Mouse (Mus musculus) induced T-regulatory cell, adult 2 months (primary cell): ENCODE measurements around the gene ccdc198.
"Not testable (repeated sequence)": the region's sequence is repeated elsewhere in the genome, so short reads cannot be mapped to it uniquely, and the experiment has no call there.

Experiments used
- DNase-seq: peaks from one replicate; pipeline ENCODE4 v3.0.0-alpha.2; 2012; ENCODE audit warnings: low read depth

The ccdc198 gene

DNA sequence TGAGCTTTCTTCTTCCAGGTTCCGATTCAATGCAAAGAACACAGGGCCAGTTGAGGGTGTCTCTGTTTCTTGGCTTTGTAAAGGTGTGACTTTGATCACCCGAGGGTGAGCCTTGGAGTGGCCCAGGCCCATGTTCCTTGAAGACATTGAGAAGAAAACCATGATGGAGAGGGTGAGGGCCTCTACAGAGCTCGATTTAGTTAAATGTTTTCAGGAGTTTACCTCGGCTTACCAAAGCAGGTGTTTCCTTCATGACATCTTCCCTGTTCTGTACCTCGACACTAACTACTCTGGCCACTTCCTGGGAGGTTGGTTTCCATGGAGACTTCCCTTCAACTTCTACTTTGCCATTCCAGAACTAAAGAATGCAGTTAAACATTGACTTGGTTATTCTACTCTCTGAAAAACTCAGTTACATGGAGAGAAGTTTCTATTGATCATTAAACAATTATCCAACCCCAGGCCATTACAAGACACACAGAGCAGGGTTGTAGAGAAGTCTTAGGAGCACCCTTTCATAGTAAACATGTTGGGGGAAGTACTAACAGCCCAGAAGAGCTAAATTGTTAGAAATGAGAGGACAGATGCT lies at the start of gene ccdc198:
TSS of gene ccdc198 (minus strand) at position 349 of the 589 bp plus-strand sequence.
- DNase-seq, result no peak

DNA sequence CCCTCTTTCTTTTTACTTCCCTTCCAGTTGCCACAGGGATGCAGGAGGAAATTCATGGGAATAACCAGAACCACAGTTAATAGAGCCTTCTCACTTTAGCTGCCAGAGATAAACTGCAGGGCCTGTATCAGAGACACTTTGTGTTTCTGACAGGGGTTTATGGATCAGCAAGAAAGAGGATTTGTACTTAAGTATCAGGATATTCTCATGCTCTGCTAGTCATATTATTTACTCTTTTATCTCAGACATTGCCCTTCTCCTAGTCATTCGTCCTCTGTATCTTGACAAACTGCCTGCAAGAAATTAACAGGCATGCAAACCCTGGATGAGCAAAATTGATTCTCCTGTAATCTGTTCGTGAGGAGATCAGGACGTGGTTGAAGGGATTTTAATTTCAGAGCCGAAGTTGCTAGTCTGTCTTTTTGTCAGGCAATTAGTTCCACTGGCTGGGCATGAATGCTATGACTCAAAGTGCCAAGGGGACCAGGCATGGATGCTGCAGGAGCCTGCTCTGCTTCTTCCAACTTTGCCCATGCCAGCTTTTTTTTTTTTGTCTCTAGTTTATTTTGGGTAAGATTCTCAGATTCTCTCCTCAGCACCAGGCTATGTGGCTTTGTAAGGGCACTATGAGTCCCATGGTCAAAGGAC lies 48.7 kb upstream of the ccdc198 start:
- no peak for DNase-seq

- DNase-seq, result no peak
Observed at GRCm38 (mm10) chr14:49290029-49290745, 44.9 kb upstream of the ccdc198 start.

DNA sequence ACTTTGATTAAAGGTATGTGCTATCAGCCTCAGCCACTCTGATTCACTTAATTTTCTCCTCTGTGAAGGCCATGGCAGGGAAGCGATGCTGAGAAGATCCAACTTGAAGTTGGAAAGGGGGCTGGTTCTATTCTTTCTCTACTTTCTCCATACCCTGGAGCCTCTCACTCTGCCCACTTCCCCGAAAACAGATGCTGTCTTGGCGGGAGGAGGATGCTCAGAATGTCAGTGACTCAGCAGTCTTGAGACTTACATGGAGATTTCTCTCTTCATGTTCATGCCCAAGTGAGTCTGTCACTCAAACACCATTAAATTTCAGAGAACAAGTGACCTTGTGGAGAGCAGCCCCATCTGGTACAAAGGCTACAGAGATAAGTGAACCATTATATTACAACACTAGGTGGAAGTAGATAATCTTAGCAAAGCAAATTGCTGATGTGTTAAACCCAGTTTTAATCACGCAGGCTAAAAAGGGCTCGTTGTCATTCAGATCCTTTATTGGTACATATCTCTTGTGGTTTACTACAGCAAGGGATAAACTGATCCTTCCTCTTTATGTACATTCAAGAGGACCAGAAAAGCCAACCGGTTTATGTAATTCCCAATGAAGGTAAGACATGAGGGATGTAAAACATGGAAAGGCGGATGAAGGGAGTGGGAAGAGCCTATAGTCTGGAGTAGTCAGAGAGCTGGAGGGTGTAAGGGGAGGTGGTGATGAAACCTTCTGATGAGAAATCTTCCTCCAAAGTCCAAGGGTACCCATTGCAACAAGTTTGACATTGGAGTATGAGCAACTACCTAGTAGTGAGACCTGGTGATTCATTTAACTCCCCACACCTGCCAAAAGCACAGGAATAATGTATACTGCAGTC lies 38.7 kb upstream of the ccdc198 start:
- DNase-seq, result no peak

- DNase-seq, result no peak
Observed at GRCm38 (mm10) chr14:49278880-49279279, 33.6 kb upstream of the ccdc198 start.

- DNase-seq, result not testable (repeated sequence)
Observed at GRCm38 (mm10) chr14:49278479-49278878, 33.2 kb upstream of the ccdc198 start.

- DNase-seq, result no peak
Observed at GRCm38 (mm10) chr14:49277642-49278041, 32.4 kb upstream of the ccdc198 start.

- DNase-seq, result no peak
Observed at GRCm38 (mm10) chr14:49275376-49275775, 30.1 kb upstream of the ccdc198 start.

DNA sequence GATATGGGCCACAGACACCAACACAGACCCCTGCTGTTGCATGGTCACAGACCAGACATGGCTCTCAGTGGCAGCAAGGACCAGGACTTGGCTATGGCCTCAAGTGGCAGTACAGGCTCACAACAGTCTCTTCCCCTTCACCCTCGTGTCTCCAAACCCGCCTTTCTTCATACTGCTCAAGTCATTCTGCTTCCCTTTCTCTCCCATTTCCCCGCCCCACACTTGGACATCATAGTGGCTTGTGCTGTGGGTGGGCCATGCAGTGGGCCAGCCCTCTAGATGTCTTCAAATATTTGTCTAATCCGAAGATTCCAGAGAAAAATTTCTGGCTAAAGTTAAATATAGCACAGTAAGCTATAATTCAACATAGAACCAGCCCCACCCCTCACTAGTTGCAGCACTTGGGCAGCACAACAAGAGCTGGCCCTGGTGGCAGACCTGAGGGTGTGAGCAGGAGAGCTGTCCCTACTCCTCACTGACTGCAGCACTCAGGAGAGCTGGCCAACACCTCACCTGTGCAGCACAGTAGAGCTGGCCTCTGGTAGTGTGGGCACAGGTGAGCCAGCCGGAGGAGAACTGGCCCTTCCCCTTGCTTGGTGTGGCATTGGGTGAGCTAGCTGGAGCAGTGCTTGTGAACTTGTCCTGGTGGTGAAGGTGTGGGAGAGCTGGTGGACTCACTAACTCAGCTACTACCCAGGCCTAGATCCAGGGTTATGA lies 20.2 kb upstream of the ccdc198 start:
- no peak for DNase-seq

DNA sequence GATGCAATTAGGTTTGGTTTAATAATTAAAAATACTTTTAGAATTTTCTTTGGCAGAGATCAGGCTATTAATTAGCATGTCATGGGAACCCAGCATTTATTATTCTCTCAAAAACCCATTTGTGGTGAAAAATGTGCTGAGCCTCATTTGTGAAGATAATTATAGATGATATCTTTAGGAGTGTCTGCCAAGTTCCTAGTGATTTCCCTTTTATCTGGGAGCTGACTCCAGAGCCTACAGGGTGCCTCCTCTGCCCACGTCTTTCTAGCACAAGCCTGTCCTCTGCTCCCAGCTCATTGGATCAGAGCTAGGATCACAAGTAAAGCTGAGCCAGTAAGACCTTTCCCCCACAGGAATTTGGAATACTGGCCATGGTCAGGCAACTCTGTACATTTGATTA lies 3.8 kb downstream of the ccdc198 start:
- DNase-seq, result no peak

GRCm38 (mm10) chr14:49238206-49238605 lies 7.1 kb downstream of the ccdc198 start:
- DNase-seq, result peak; percentile 46

- peak; percentile 91 for DNase-seq
Observed at GRCm38 (mm10) chr14:49234788-49235515, 10.3 kb downstream of the ccdc198 start.

DNA sequence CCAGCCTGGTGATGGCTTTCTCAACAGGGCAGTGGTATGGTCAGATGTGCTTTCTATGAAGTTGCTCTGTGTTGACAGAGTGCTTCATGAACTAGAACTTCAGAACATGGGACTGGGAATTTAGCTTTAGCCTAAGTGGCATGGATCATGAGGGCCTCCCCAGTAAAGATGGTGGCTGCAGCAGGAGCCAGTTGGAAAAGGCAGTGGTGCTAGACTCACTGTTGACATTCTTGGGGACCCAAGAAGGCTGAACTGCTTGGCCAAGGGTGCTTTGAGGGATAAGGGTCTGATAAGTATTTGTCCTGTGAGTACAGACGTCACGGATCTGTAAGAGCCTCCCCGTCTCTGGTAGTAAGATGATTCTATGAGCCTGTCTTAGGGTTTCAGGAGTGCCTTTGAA lies 13.4 kb downstream of the ccdc198 start:
- no peak for DNase-seq

- no peak for DNase-seq
Observed at GRCm38 (mm10) chr14:49226986-49227385, 18.3 kb downstream of the ccdc198 start.

GRCm38 (mm10) chr14:49226471-49226870 lies 18.8 kb downstream of the ccdc198 start:
- no peak for DNase-seq

DNA sequence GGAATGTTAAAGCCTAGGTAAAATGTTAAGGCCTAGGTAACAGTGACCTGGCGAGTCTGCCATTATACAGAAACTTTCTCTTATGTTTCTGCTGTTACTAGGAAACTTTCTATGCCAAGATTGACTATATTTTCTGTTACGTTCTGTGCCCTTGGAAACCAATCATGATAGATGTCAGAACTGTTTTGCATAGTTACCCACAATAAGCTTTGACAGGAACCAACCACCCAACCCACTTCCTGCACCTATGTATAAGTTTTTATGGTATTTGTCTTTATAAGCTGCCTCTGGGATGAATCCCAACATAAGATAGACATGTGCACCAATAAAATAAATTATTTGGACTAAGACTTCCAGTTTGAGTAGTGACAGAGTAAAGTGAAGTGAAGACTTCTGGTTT lies 23.5 kb downstream of the ccdc198 start:
- peak; percentile 79 for DNase-seq

- DNase-seq, result peak; percentile 46
Observed at GRCm38 (mm10) chr14:49219466-49220022, 25.7 kb downstream of the ccdc198 start.

GRCm38 (mm10) chr14:49218677-49219076 lies 26.6 kb downstream of the ccdc198 start:
- DNase-seq, result peak; percentile 45

DNA sequence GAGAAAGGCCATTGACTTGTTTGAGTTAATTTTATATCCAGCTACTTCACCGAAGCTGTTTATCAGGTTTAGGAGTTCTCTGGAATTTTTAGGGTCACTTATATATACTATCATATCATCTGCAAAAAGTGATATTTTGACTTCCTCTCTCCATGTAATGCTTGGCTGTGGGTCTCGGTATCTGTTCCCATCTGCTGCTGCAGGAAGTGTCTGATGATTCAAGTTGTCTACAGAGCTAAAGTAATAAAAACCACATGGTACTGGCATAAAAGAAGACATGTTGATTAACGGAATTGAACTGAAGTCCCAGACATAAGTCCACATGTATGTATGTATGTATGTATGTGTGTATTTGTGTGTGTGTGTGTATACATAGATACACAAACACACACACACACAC lies 35.1 kb downstream of the ccdc198 start:
- not testable (repeated sequence) for DNase-seq

DNA sequence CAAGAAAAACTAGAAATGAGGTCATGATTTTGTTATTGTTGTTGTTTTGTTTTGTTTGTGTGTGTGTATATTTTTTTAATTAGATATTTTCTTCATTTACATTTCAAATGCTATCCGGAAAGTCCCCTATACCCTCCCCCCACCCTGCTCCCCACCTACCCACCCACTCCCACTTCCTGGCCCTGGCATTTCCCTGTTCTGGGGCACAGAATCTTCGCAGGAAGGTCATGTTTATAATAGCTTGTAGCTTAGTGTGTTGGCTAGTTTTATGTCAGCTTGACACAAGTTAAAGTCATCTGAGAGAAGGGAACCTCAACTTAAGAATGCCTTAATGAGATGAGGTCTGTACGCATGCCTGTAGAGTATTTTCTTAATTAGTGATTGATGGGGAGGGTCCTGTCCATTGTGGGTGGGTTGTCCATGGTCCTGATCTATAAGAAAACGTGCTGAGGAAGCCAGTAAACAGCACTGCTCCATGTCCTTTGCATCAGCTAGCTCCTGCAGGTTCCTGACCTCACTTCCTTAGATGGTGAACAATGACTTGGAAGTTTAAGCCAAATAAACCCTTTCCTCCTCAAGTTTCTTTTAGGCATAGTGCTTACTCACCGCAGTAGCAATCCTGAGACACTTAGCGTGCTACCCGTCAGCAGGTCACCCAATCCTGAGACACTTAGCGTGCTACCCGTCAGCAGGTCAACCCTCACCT lies 44.0 kb downstream of the ccdc198 start:
- no peak for DNase-seq
